Mouse (Mus musculus) embryonic facial prominence, embryonic 14.5 days (tissue): ENCODE results near the gene Ccdc169. TPM values are rescaled to one million over a fixed set of nuclear protein-coding genes. Genes with fewer than 3 reads are reported as not detected.
A peak's percentile ranks its signal among the peaks of the same experiment; 100 is the strongest.

Experiments
- ATAC-seq: fragments of 200-750 bp; cut with Nextera tagmentation; 2 replicates; pipeline ENCODE4 v1.8.0; 2017; ENCODE audit warnings: low read depth, moderate number of reproducible peaks, moderate TSS enrichment
- DNase-seq: peaks from one replicate; pipeline ENCODE4 v3.0.0-alpha.2; 2015; ENCODE audit warnings: low spot score
- H3K27ac ChIP-seq: fragments of 300-500 bp; sonication (generic); replicated peaks from 2 replicates; pipeline ENCODE4 v1.5.1; 2014; ENCODE audit warnings: low read depth, mild to moderate bottlenecking, low read length, moderate library complexity
- H3K27me3 ChIP-seq: fragments of 300-500 bp; sonication (generic); replicated peaks from 2 replicates; pipeline ENCODE4 v1.6.1; 2014; ENCODE audit warnings: low read length; ENCODE audit not compliant: control insufficient read depth, insufficient read depth
- H3K36me3 ChIP-seq: fragments of 300-500 bp; sonication (generic); 2 replicates; pipeline ENCODE4 v1.6.1; 2014; ENCODE audit warnings: low read length, mixed read lengths; ENCODE audit not compliant: control insufficient read depth, insufficient read depth
- H3K4me1 ChIP-seq: fragments of 300-500 bp; sonication (generic); 2 replicates; pipeline ENCODE4 v1.6.1; 2014; ENCODE audit warnings: antibody characterized with exemption, low read length; ENCODE audit not compliant: control insufficient read depth, insufficient read depth
- H3K4me2 ChIP-seq: fragments of 300-500 bp; sonication (generic); 2 replicates; pipeline ENCODE4 v1.6.1; 2014; ENCODE audit warnings: low read depth, mild to moderate bottlenecking, low read length, moderate library complexity, mixed read lengths
- H3K4me3 ChIP-seq: fragments of 300-500 bp; sonication (generic); 2 replicates; pipeline ENCODE4 v1.5.1; 2014; ENCODE audit warnings: low read depth, mild to moderate bottlenecking, low read length
- H3K9ac ChIP-seq: fragments of 300-500 bp; sonication (generic); 2 replicates; pipeline ENCODE4 v1.6.1; 2014; ENCODE audit warnings: low read depth, mild to moderate bottlenecking, low read length, moderate library complexity, mixed read lengths
- H3K9me3 ChIP-seq: fragments of 300-500 bp; sonication (generic); 2 replicates; pipeline ENCODE4 v1.6.1; 2016; ENCODE audit warnings: low read length; ENCODE audit not compliant: control insufficient read depth
- WGBS: fragments of 180-500 bp; shearing (Covaris S2); extraction: QIAGEN DNeasy Blood & Tissue Kit; methylation state at CpG from one replicate; pipeline ENCODE4 v1.1.7; 2014; 5-methylcytosine and 5-hydroxymethylcytosine counted together
- polyA plus RNA-seq: library from polyadenylated mRNA; unstranded; fragments of >200 nt; fragmentation: Nextera tagmentation; extraction: Ambion mirVana; gene quantifications from 2 replicates; pipeline ENCODE4 v1.2.1, GENCODE M21; 2014

The Ccdc169 gene
- polyA plus RNA-seq, 1 experiment from 2014 or later = 0.22 TPM

- no peak overlapping the region for H3K27ac ChIP-seq
- H3K9ac ChIP-seq = no peak overlapping the region
- H3K27me3 ChIP-seq = no peaks in the 10 kb centered on the region
- H3K4me1 ChIP-seq = no peaks in the 10 kb centered on the region
- peaks cover 34% of the 10 kb centered on the region for H3K36me3 ChIP-seq
- DNase-seq (no peak), ATAC-seq (no peak)
- no peaks in the 10 kb centered on the region for H3K9me3 ChIP-seq
- WGBS = 96% methylated on average over 12 of the region's 12 CpGs
- H3K4me2 ChIP-seq = no peak overlapping the region
- no peak overlapping the region for H3K4me3 ChIP-seq
Observed at GRCm38 (mm10) chr3:55139837-55140236, 2.7 kb downstream of the Ccdc169 start.

DNA sequence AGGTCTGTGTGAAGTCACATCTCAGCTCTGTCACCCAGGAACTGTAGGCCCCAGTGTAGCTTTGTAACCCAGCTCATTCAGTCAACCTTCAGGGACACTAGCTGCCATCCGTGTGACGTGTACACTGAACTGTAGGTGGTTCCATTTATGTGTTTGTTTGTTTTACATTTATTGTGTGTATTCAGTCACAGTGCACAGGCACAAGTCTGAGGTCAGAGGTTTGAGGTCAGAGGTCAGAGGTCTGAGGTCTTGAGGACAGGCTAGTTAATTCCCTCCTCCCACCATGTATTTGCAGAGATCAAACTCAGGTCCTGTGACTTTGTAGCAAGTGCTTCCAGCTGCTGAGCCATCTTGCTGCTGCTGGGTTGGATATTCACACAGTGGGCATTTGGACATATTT is 4.3 kb downstream of the Ccdc169 start:
- Histone ChIP-seq H3K4me2 (no peak overlapping the region), H3K27me3 (no peaks in the 10 kb centered on the region), H3K36me3 (peaks cover 18% of the 10 kb centered on the region), H3K27ac (no peak overlapping the region), H3K4me1 (no peaks in the 10 kb centered on the region), H3K9ac (no peak overlapping the region), H3K4me3 (no peak overlapping the region), H3K9me3 (no peaks in the 10 kb centered on the region)
- DNase-seq = no peak
- WGBS = 49% methylated on average over 2 of the region's 2 CpGs
- no peak for ATAC-seq

- Histone ChIP-seq H3K36me3 (no peaks in the 10 kb centered on the region), H3K4me1 (peaks cover 5% of the 10 kb centered on the region; the same call in 1 of the 2 replicates), H3K4me2 (no peak overlapping the region), H3K27me3 (no peaks in the 10 kb centered on the region), H3K27ac (no peak overlapping the region), H3K9ac (no peak overlapping the region), H3K9me3 (no peaks in the 10 kb centered on the region), H3K4me3 (no peak overlapping the region)
- DNase-seq (no peak), ATAC-seq (no peak)
- WGBS = 73% methylated on average over 4 of the region's 4 CpGs
Observed at GRCm38 (mm10) chr3:55144916-55145315, 7.8 kb downstream of the Ccdc169 start.

- Histone ChIP-seq H3K4me1 (peaks cover 5% of the 10 kb centered on the region; the same call in 1 of the 2 replicates), H3K27me3 (no peaks in the 10 kb centered on the region), H3K4me2 (no peak overlapping the region), H3K9ac (no peak overlapping the region), H3K36me3 (no peaks in the 10 kb centered on the region), H3K9me3 (no peaks in the 10 kb centered on the region), H3K27ac (no peak overlapping the region), H3K4me3 (no peak overlapping the region)
- DNase-seq (no peak), ATAC-seq (no peak)
- WGBS = 52% methylated on average over 6 of the region's 6 CpGs
Observed at GRCm38 (mm10) chr3:55146441-55146840, 9.3 kb downstream of the Ccdc169 start.

DNA sequence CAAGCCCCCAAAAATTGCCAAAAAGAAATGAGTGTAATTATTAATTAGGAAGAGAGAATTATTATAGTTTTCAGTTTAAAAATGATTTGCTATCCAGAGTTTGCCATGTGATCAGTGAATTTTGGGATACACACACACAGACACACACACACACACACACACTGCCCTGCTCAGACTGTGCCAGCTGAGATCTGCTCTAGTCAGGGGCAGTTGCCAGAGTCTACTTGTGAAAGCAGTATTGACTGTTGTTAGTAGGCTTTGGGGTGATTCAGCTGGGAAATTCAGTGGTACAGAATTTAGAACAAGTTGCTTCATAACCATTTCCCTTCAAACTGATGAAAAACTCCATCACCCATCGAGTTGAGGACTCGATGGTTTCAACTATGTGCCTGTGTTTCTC is 10.0 kb downstream of the Ccdc169 start:
- no peaks in the 10 kb centered on the region for H3K27me3 ChIP-seq
- WGBS = 82% methylated on average over 2 of the region's 2 CpGs
- H3K36me3 ChIP-seq = no peaks in the 10 kb centered on the region
- ATAC-seq (no peak), DNase-seq (no peak)
- H3K27ac ChIP-seq = no peak overlapping the region
- H3K4me3 ChIP-seq = no peak overlapping the region
- H3K4me2 ChIP-seq = no peak overlapping the region
- H3K9me3 ChIP-seq = no peaks in the 10 kb centered on the region
- H3K4me1 ChIP-seq = peaks cover 5% of the 10 kb centered on the region; the same call in 1 of the 2 replicates
- no peak overlapping the region for H3K9ac ChIP-seq

- no peak for ATAC-seq
- no peak overlapping the region for H3K9ac ChIP-seq
- no peaks in the 10 kb centered on the region for H3K36me3 ChIP-seq
- no peak overlapping the region for H3K4me3 ChIP-seq
- DNase-seq = peak; percentile 52
- no peak overlapping the region for H3K4me2 ChIP-seq
- peaks cover 5% of the 10 kb centered on the region; the same call in 1 of the 2 replicates for H3K4me1 ChIP-seq
- no peaks in the 10 kb centered on the region for H3K9me3 ChIP-seq
- no peaks in the 10 kb centered on the region for H3K27me3 ChIP-seq
- 14% methylated on average over 3 of the region's 3 CpGs for WGBS
- no peak overlapping the region for H3K27ac ChIP-seq
Observed at GRCm38 (mm10) chr3:55148091-55148490, 11.0 kb downstream of the Ccdc169 start.

DNA sequence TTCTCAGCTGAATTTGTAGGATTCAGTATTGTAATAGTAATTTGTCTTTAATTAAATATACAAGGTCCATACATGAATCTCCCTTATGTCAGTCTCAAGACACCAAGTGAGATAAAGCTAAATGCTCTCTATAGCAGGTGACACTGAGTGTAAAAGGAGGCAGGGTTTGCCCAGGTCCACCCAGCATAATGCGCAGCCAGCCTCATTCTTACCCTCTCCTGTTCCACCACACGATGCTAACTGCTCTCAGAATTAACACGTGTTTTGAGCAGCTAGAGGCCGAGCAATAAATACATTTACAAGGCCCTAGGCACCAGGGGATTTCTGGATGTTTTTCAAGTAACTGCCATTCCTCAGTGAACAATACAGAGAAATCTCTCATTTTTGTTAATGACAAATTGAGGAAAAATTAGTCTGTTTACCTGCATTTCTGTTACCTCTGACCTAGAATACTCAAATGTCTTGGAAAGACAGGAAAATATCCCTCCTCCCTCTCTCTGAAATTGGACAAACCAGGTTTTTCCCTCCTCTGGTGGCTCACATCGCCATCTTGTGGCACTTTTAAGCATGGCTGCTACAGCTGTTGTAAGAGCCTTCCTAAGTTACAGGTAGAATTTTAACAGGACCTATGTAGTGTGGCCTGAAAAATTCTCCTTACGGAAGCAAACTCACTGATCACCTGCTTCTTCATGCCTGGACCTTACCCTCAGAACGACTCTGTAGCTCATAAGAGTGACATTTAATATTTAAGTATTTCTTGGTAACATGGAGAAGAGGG is 14.7 kb downstream of the Ccdc169 start:
- no peak overlapping the region for H3K4me3 ChIP-seq
- no peaks in the 10 kb centered on the region for H3K9me3 ChIP-seq
- H3K27me3 ChIP-seq = no peaks in the 10 kb centered on the region
- no peak overlapping the region for H3K27ac ChIP-seq
- DNase-seq (peak; percentile 68), ATAC-seq (peak; percentile 37; the same call in 1 of the 2 replicates)
- peaks cover 5% of the 10 kb centered on the region; the same call in 1 of the 2 replicates for H3K4me1 ChIP-seq
- no peaks in the 10 kb centered on the region for H3K36me3 ChIP-seq
- no peak overlapping the region for H3K4me2 ChIP-seq
- H3K9ac ChIP-seq = no peak overlapping the region
- WGBS = 39% methylated on average over 7 of the region's 7 CpGs

DNA sequence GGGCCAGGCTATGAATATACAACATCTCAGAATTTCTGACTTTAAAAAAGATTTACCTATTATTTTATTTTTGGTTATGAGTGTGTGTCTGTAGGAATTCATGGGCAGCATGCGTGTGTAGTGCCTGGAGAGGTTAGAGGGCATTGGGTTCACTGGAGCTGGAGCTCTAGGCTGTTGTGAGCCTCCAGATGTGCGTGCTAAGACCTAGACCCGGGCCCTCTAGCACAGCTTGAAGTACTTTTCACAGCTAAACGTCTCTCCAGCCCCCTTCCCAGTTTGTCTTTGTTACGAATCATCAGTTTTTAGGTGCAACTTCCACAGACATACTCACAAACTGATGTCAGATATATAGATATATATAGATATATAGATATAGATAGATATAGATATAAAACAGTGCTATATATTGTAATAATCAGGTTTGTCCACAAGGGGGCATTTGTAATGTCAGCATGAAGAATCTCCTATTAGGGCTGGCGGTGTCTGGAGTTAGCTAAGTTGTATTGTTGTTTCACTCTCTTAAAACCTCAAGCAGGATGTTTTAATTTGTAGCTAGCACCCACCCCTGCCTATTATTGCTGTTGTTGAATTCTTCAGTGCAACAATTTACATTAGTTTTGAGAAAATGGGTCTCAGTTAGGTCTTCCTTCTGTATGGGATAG is 15.7 kb downstream of the Ccdc169 start:
- Histone ChIP-seq H3K9ac (no peak overlapping the region), H3K27me3 (no peaks in the 10 kb centered on the region), H3K27ac (no peak overlapping the region), H3K36me3 (no peaks in the 10 kb centered on the region), H3K4me3 (no peak overlapping the region), H3K9me3 (no peaks in the 10 kb centered on the region), H3K4me1 (peaks cover 4% of the 10 kb centered on the region; the same call in 1 of the 2 replicates), H3K4me2 (no peak overlapping the region)
- DNase-seq (peak; percentile 81), ATAC-seq (no peak)
- 46% methylated on average over 6 of the region's 6 CpGs for WGBS
